Comparison of ENCODE assay signal across 20 mouse cellular contexts in genomic region chr9:41395471-41395870, GRCm38 (mm10).
A peak's percentile ranks its signal among the peaks of the same experiment; 100 is the strongest.
DNase-seq lines count a peak whose midpoint lies in the region; ATAC-seq lines count a peak whose summit lies in the region.
"Had no signal": no experiment of that assay in that cellular context is flagged by ENCODE, and none has a peak within 500 bp of the region (broad histone marks: within the 10 kb centered on the region; RNA-seq: fewer than 3 reads in every experiment).

No protein-coding gene starts in this region.

- peaks cover 8% of the 10 kb centered on the region for H3K4me1 ChIP-seq in heart, embryonic 10.5 days
- peaks cover 23% of the 10 kb centered on the region for H3K4me1 ChIP-seq in limb, embryonic 10.5 days
- H3K4me1 ChIP-seq in neural tube, embryonic 11.5 days (ENCODE audit: control insufficient read depth, insufficient read depth, low read length) = no peaks in the 10 kb centered on the region

- H3K36me3 ChIP-seq in heart, embryonic 10.5 days = peaks cover 7% of the 10 kb centered on the region; the same call in 1 of the 2 replicates
- peaks cover 15% of the 10 kb centered on the region for H3K36me3 ChIP-seq in limb, embryonic 10.5 days
- H3K36me3 ChIP-seq in neural tube, embryonic 11.5 days (ENCODE audit: control insufficient read depth, insufficient read depth, low read length) = peaks cover 6% of the 10 kb centered on the region

- H3K4me2 ChIP-seq in neural tube, embryonic 11.5 days (ENCODE audit: low read depth) = no peak overlapping the region
- H3K4me2 ChIP-seq: heart, embryonic 12.5 days had no signal

- no peak overlapping the region for H3K4me3 ChIP-seq in heart, embryonic 10.5 days
- H3K4me3 ChIP-seq in limb, embryonic 10.5 days = no peak overlapping the region
- no peak overlapping the region for H3K4me3 ChIP-seq in neural tube, embryonic 11.5 days (ENCODE audit: low read depth, low read length)
- H3K4me3 ChIP-seq: heart, embryonic 12.5 days had no signal

- ATAC-seq in neural tube, embryonic 11.5 days (ENCODE audit: insufficient read depth, low FRiP score, low TSS enrichment) = no peak
- ATAC-seq: forebrain, embryonic 16.5 days had no signal

- no peak overlapping the region for H3K9ac ChIP-seq in neural tube, embryonic 11.5 days (ENCODE audit: low read length)
- H3K9ac ChIP-seq: heart, embryonic 12.5 days had no signal

- H3K9me3 ChIP-seq in heart, embryonic 10.5 days = no peaks in the 10 kb centered on the region
- H3K9me3 ChIP-seq in limb, embryonic 10.5 days (replicated peaks) = no peaks in the 10 kb centered on the region
- H3K9me3 ChIP-seq in neural tube, embryonic 11.5 days (ENCODE audit: control insufficient read depth, low read length) = no peaks in the 10 kb centered on the region
- H3K9me3 ChIP-seq: heart, embryonic 12.5 days had no signal

- H3K27ac ChIP-seq in heart, embryonic 10.5 days = peak overlapping the region; percentile 29; the same call in 1 of the 2 replicates
- peak overlapping the region; percentile 65 for H3K27ac ChIP-seq in limb, embryonic 10.5 days
- H3K27ac ChIP-seq in neural tube, embryonic 11.5 days (ENCODE audit: low read depth, low read length) = no peak overlapping the region

- WGBS in heart, embryonic 10.5 days = 10% methylated on average over 4 of the region's 4 CpGs
- WGBS in limb, embryonic 10.5 days = 22% methylated on average over 4 of the region's 4 CpGs
- 27% methylated on average over 4 of the region's 4 CpGs for WGBS in neural tube, embryonic 11.5 days

- no peaks in the 10 kb centered on the region for H3K27me3 ChIP-seq in heart, embryonic 10.5 days (ENCODE audit: insufficient read depth, poor library complexity, severe bottlenecking)
- no peaks in the 10 kb centered on the region for H3K27me3 ChIP-seq in limb, embryonic 10.5 days (ENCODE audit: low read depth, poor library complexity, severe bottlenecking)
- H3K27me3 ChIP-seq in neural tube, embryonic 11.5 days (ENCODE audit: control insufficient read depth, insufficient read depth, low read length) = no peaks in the 10 kb centered on the region
- H3K27me3 ChIP-seq: heart, embryonic 12.5 days had no signal

- peak; percentile 66 for DNase-seq in heart, embryonic 10.5 days (ENCODE audit: low spot score)
- DNase-seq in heart, adult 18-20 months = no peak
- DNase-seq in embryo, embryonic 10.5 days (ENCODE audit: low spot score) = peak; percentile 59
- peak; percentile 47 for DNase-seq in limb, embryonic 10.5 days (ENCODE audit: low spot score)
- peak; percentile 29 for DNase-seq in neural tube, embryonic 11.5 days (ENCODE audit: low spot score)
- DNase-seq in adrenal gland, adult 18-20 months (ENCODE audit: low spot score in 2 of 2) = no peak
- DNase-seq in kidney, postnatal 10 days = no peak
- no peak for DNase-seq in gastrocnemius, postnatal 4 days (ENCODE audit: low spot score in 2 of 2)
- DNase-seq: cerebellum, adult 11-12 months; cerebellum, postnatal 36 days; gastrocnemius, postnatal 10 days; heart, postnatal 36 days; kidney, adult 11 months; kidney, postnatal 25 days; lung, adult 18-20 months; lung, postnatal 4 days; right cerebral cortex, postnatal 25 days; thymus, postnatal 36 days had no signal

Comparison
In these comparisons a context has a peak if more than half of its experiments do, and no peak if none do; other contexts are left out.
1. DNase-seq: peak in heart, embryonic 10.5 days (single experiment), embryo, embryonic 10.5 days (single experiment), limb, embryonic 10.5 days (single experiment) and neural tube, embryonic 11.5 days (single experiment); none in heart, adult 18-20 months (0 of 2), adrenal gland, adult 18-20 months (0 of 2), kidney, postnatal 10 days (single experiment) and gastrocnemius, postnatal 4 days (0 of 2).